Mouse (Mus musculus) spleen, adult 2 months (tissue): ENCODE data around the gene Gipc1.

Experiments used
- CTCF ChIP-seq: fragments of 200-500 bp; IDR thresholded peaks from 2 replicates; pipeline ENCODE4 v1.5.1; 2011; ENCODE audit warnings: mild to moderate bottlenecking, inconsistent platforms; ENCODE audit not compliant: insufficient read depth, insufficient read length, insufficient replicate concordance; ENCODE audit errors: extremely low read depth
- POLR2A ChIP-seq: fragments of 200-500 bp; IDR thresholded peaks from 2 replicates; pipeline ENCODE4 v1.6.1; 2011; ENCODE audit warnings: low read depth, low read length, inconsistent platforms

- TF ChIP-seq POLR2A = no peak
- no peak for TF ChIP-seq CTCF
Measured at GRCm38 (mm10) chr8:83689264-83689663, 36.8 kb downstream of the Gipc1 start.
